Mouse (Mus musculus) kidney, adult 8-10 months (tissue): ENCODE data around the gene Itga9.
A peak's percentile ranks its signal among the peaks of the same experiment; 100 is the strongest.

ENCODE experiments used
- DNase-seq, 2 experiments: peaks; one replicate each; pipeline ENCODE4 v3.0.0; 2022

Gene Itga9

GRCm38 (mm10) chr9:118654969-118655368, 48.5 kb downstream of the Itga9 start:
- peak; percentile 34 to 40 for DNase-seq

GRCm38 (mm10) chr9:118655726-118656125, 49.2 kb downstream of the Itga9 start:
- no peak for DNase-seq

- DNase-seq: no peak
These were observed 51.7 kb downstream of the Itga9 start for GRCm38 (mm10) chr9:118658159-118658558.

GRCm38 (mm10) chr9:118659809-118660208, 53.3 kb downstream of the Itga9 start:
- no peak for DNase-seq

GRCm38 (mm10) chr9:118660259-118660658, 53.8 kb downstream of the Itga9 start:
- no peak for DNase-seq

GRCm38 (mm10) chr9:118662026-118662425, 55.5 kb downstream of the Itga9 start:
- DNase-seq: peak in 1 of 2 experiments; percentile 17

- peak; percentile 17 to 23 for DNase-seq
These were observed 56.0 kb downstream of the Itga9 start for GRCm38 (mm10) chr9:118662476-118662875.

GRCm38 (mm10) chr9:118663938-118664337, 57.4 kb downstream of the Itga9 start:
- DNase-seq: no peak

- no peak for DNase-seq
These were observed 59.6 kb downstream of the Itga9 start for GRCm38 (mm10) chr9:118666069-118666468.

GRCm38 (mm10) chr9:118669696-118670095, 63.2 kb downstream of the Itga9 start:
- DNase-seq: no peak

- peak; percentile 21 to 23 for DNase-seq
These were observed 67.8 kb downstream of the Itga9 start for GRCm38 (mm10) chr9:118674277-118674676.

- DNase-seq: no peak
These were observed 68.3 kb downstream of the Itga9 start for GRCm38 (mm10) chr9:118674761-118675160.

- no peak for DNase-seq
These were observed 69.2 kb downstream of the Itga9 start for GRCm38 (mm10) chr9:118675573-118676170.

GRCm38 (mm10) chr9:118676692-118677091, 70.2 kb downstream of the Itga9 start:
- no peak for DNase-seq

GRCm38 (mm10) chr9:118677349-118677748, 70.9 kb downstream of the Itga9 start:
- no peak for DNase-seq

GRCm38 (mm10) chr9:118678020-118678750, 71.7 kb downstream of the Itga9 start:
- no peak for DNase-seq

GRCm38 (mm10) chr9:118678759-118679158, 72.3 kb downstream of the Itga9 start:
- DNase-seq: no peak

GRCm38 (mm10) chr9:118681506-118681905, 75.0 kb downstream of the Itga9 start:
- DNase-seq: no peak

- no peak for DNase-seq
These were observed 75.7 kb downstream of the Itga9 start for GRCm38 (mm10) chr9:118682154-118682553.

GRCm38 (mm10) chr9:118683507-118683906, 77.0 kb downstream of the Itga9 start:
- DNase-seq: no peak

- no peak for DNase-seq
These were observed 77.9 kb downstream of the Itga9 start for GRCm38 (mm10) chr9:118684343-118684742.

- no peak for DNase-seq
These were observed 79.9 kb downstream of the Itga9 start for GRCm38 (mm10) chr9:118686166-118686961.

GRCm38 (mm10) chr9:118688248-118688647, 81.8 kb downstream of the Itga9 start:
- no peak for DNase-seq
